Mouse (Mus musculus) heart, adult 2 months (tissue): Measurements from ENCODE around the gene Pramef20. TPM values are rescaled to one million over a fixed set of nuclear protein-coding genes. Genes with fewer than 3 reads are reported as not detected.
"Not testable (repeated sequence)": the region's sequence is repeated elsewhere in the genome, so short reads cannot be mapped to it uniquely, and the experiment has no call there.

Experiments
- DNase-seq, 2 experiments: peaks; one replicate each; pipeline ENCODE4 v3.0.0; 2021
- H3K27ac ChIP-seq: fragments of 200-600 bp; 2 replicates; pipeline ENCODE4 v1.8.1; 2022
- H3K27me3 ChIP-seq: fragments of 200-500 bp; 2 replicates; pipeline ENCODE4 v1.6.1; 2012; ENCODE audit warnings: mild to moderate bottlenecking, low read length, inconsistent platforms, mixed read lengths; ENCODE audit not compliant: control insufficient read depth, insufficient read depth
- H3K36me3 ChIP-seq: fragments of 200-500 bp; 2 replicates; pipeline ENCODE4 v1.6.1; 2012; ENCODE audit warnings: low read length, inconsistent platforms; ENCODE audit not compliant: control insufficient read depth, insufficient read depth
- H3K4me1 ChIP-seq: fragments of 200-500 bp; 2 replicates; pipeline ENCODE4 v1.6.1; 2011; ENCODE audit warnings: low read length; ENCODE audit not compliant: control insufficient read depth, insufficient read depth
- H3K4me3 ChIP-seq: fragments of 200-600 bp; 2 replicates; pipeline ENCODE4 v1.8.1; 2022
- H3K79me2 ChIP-seq: fragments of 200-500 bp; replicated peaks from 2 replicates; pipeline ENCODE4 v1.6.1; 2012; ENCODE audit warnings: mild to moderate bottlenecking, inconsistent platforms, low read length, moderate library complexity, mixed read lengths; ENCODE audit not compliant: control insufficient read depth, insufficient read depth
- H3K9ac ChIP-seq: fragments of 200-500 bp; 2 replicates; pipeline ENCODE4 v1.6.1; 2012; ENCODE audit warnings: low read depth, mild to moderate bottlenecking, control low read depth, inconsistent platforms, low read length, mixed read lengths
- CTCF ChIP-seq: fragments of 200-600 bp; IDR thresholded peaks from 2 replicates; pipeline ENCODE4 v1.8.1; 2022; ENCODE audit warnings: antibody characterized with exemption, mild to moderate bottlenecking, moderate library complexity
- EP300 ChIP-seq: fragments of 200-500 bp; IDR thresholded peaks from 2 replicates; pipeline ENCODE4 v1.6.1; 2011; ENCODE audit warnings: low read depth, low read length, control low read depth; ENCODE audit not compliant: insufficient read depth
- POLR2A ChIP-seq: fragments of 200-500 bp; IDR thresholded peaks from 2 replicates; pipeline ENCODE4 v1.6.1; 2011; ENCODE audit warnings: mild to moderate bottlenecking, low read depth, low read length, control low read depth; ENCODE audit not compliant: insufficient read depth
- WGBS: fragments of 180-500 bp; shearing (Covaris S2); methylation state at CpG from one replicate; pipeline ENCODE4 v1.1.7; 2018; 5-methylcytosine and 5-hydroxymethylcytosine counted together
- intact Hi-C: fragments of 180-260 bp; cut with DNase I; formaldehyde crosslinking; loops from one replicate; pipeline ENCODE4 v1.15.1; 2025
- polyA plus RNA-seq: library from polyadenylated mRNA; depleted of rRNA; stranded (reverse); fragments of >200 nt; gene quantifications from 2 replicates; pipeline ENCODE4 v1.2.3, GENCODE M21; 2012; rRNA removed
- total RNA-seq, 2 experiments: library from RNA; stranded (reverse); gene quantifications; 2 replicates each; pipeline ENCODE4 v1.2.3; 2021

Pramef20 gene
- total and polyA plus RNA-seq, 3 experiments = not detected

DNA sequence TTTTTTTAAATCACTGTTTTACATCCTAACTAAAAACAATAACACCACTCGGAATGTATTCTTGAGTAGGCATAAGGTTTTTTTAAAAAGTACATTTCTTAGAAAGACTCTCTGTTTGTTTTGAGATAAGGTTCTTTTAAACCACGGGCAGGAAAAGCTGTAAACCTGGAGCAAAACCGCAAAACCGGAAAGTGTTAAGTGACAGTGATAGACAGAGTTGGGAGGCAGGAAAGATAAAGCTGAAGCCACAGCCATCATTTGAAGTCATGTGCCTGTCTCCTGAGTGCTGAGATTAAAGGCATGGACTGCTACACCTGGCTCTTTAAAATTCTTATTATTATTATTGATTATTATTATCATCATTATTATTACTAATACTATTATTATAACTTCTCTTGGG lies 25.0 kb upstream of the Pramef20 start:
- Histone ChIP-seq H3K36me3 (no peaks in the 10 kb centered on the region), H3K9ac (no peak overlapping the region), H3K4me3 (no peak overlapping the region), H3K4me1 (peaks cover 2% of the 10 kb centered on the region), H3K27me3 (peaks cover 2% of the 10 kb centered on the region; the same call in 1 of the 2 replicates), H3K27ac (no peak overlapping the region), H3K79me2 (no peaks in the 10 kb centered on the region)
- 12% methylated on average over 4 of the region's 4 CpGs for WGBS
- intact Hi-C loops = no loop called here
- TF ChIP-seq EP300 (no peak), CTCF (no peak), POLR2A (no peak)
- no peak for DNase-seq

DNA sequence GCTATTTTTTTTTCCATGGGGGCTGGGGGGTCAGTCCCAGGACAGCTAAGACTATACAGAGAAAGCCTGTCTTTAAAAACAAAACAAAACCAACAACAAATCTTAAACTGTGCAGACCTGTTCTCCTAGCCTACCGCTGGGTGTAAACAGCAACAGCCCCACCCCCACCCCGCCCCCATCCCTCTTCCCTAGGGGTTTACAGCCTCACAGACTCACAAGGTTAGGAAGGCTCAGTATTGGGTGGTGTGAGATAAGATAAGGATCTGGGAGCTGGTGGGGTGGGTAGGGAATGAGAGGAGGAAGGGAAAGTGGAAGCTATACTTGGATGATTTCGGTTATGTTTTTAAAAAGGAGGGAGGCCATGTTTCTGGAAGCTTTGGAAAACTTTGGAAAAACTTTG lies 18.6 kb upstream of the Pramef20 start:
- Histone ChIP-seq H3K4me1 (no peaks in the 10 kb centered on the region), H3K9ac (no peak overlapping the region), H3K36me3 (no peaks in the 10 kb centered on the region), H3K4me3 (no peak overlapping the region), H3K27me3 (no peaks in the 10 kb centered on the region), H3K27ac (no peak overlapping the region), H3K79me2 (no peaks in the 10 kb centered on the region)
- DNase-seq = no peak
- WGBS = 33% methylated on average over 3 of the region's 3 CpGs
- TF ChIP-seq POLR2A = no peak
- no peak for TF ChIP-seq EP300
- TF ChIP-seq CTCF = no peak
- intact Hi-C loops = no loop called here

DNA sequence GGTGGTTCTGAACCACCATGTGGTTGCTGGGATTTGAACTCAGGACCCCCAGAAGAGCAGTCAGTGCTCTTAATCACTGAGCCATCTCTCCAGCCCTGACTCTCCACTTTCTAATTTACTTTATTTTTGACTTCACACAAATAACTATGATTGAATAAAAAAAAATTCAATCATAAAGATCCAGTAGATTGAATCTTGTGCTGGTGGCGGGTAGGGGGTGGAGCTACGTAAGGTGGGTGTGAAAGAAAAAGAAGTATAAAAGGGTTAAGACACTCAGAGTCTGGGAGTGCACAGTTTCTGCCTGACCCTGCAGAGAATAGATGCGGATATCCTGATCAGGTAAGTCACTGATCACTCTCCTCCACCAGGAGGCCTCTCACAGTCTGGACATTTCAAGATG lies 20.1 kb downstream of the Pramef20 start, which contains the start of gene Gm13119:
Gm13119 (plus strand) TSS at position 301 of the 400 bp plus-strand sequence.
- WGBS = 79% methylated on average over 3 of the region's 3 CpGs
- intact Hi-C loops, H3K36me3 ChIP-seq: not testable (repeated sequence)

DNA sequence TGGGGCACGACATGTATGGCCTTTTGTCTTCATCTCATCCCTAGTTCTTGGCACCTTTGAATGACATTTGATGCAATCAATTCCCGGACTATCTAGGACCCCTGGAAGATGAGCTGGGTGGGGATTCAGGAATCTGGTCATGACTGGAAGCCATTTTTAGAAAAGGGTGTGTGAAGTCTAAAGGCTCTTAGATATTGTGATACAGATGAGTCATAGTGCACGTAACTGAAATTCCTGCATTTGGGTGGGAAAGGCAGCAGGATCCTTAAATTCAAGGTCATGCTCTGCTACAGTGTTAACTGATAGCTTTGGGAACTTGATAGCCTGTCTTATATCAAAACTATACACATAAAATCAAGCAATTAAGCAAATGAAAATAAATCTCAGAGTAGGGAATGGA lies 41.9 kb downstream of the Pramef20 start:
- 67% methylated on average over 3 of the region's 3 CpGs for WGBS
- intact Hi-C loops = not testable (repeated sequence)

More for the DNA sequence above, 20.1 kb downstream of the Pramef20 start, which contains the start of gene Gm13119:
- H3K27me3 ChIP-seq, H3K4me1 ChIP-seq, H3K4me3 ChIP-seq, DNase-seq, H3K9ac ChIP-seq, H3K79me2 ChIP-seq, H3K27ac ChIP-seq: not testable (repeated sequence)

DNA sequence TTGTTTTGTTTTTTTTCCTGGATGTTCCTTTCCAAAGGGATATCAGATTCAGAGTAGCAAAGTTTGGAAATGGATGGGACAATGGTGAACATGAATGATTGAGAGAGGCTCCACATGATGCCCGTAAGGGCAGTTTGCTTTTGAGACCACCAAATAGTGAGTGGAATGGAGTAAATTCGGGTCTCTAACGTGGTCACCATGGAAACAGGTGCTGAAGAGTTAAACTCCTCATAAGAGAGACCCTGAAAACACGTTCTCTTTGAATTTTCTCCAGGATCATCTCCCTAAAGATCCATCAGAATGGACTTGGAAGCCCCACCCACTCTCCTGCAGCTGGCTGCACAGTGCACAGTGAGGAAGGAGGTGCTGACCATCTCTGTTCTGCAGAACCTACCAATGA lies 47.8 kb downstream of the Pramef20 start, which contains the start of gene Gm13128:
Gm13128 (plus strand) TSS at position 301 of the 400 bp plus-strand sequence.
- H3K27me3 ChIP-seq, H3K36me3 ChIP-seq, DNase-seq, intact Hi-C loops, H3K79me2 ChIP-seq, H3K9ac ChIP-seq, H3K4me3 ChIP-seq, H3K27ac ChIP-seq, H3K4me1 ChIP-seq: not testable (repeated sequence)
- 52% methylated on average over 4 of the region's 4 CpGs for WGBS

More for the DNA sequence above, 41.9 kb downstream of the Pramef20 start:
- not testable (repeated sequence) for H3K79me2 ChIP-seq, DNase-seq, H3K4me3 ChIP-seq, H3K9ac ChIP-seq, H3K27me3 ChIP-seq, H3K27ac ChIP-seq, H3K36me3 ChIP-seq, H3K4me1 ChIP-seq

Other genes starting within 250 kb of the Pramef20 start
- gene Oog3, start 215.3 kb downstream of the Pramef20 start, total RNA-seq = not detected
- not detected in 2 replicates for gene Oog3, start 215.3 kb downstream of the Pramef20 start, polyA plus RNA-seq
- not detected for gene Oog2, start 187.2 kb downstream of the Pramef20 start, total RNA-seq
- not detected in 2 replicates for gene Oog2, start 187.2 kb downstream of the Pramef20 start, polyA plus RNA-seq
- gene C87977, start 164.6 kb downstream of the Pramef20 start, total RNA-seq = not detected
- not detected in 2 replicates for gene C87977, start 164.6 kb downstream of the Pramef20 start, polyA plus RNA-seq
- gene Pramel5, start 97.4 kb downstream of the Pramef20 start, total RNA-seq = not detected
- gene Pramel5, start 97.4 kb downstream of the Pramef20 start, polyA plus RNA-seq = not detected in 2 replicates
- not detected for gene Gm13128, start 47.7 kb downstream of the Pramef20 start, total RNA-seq
- gene Gm13128, start 47.7 kb downstream of the Pramef20 start, polyA plus RNA-seq = not detected in 2 replicates
- gene Gm13119, start 20.0 kb downstream of the Pramef20 start, total RNA-seq = not detected
- not detected in 2 replicates for gene Gm13119, start 20.0 kb downstream of the Pramef20 start, polyA plus RNA-seq
- not detected for gene Pramef12, start 30.5 kb upstream of the Pramef20 start, total RNA-seq
- gene Pramef12, start 30.5 kb upstream of the Pramef20 start, polyA plus RNA-seq = 0.08 TPM in 1 of 2 replicates, not detected in the other
- not detected for gene 1700012P22Rik, start 60.8 kb upstream of the Pramef20 start, total RNA-seq
- gene 1700012P22Rik, start 60.8 kb upstream of the Pramef20 start, polyA plus RNA-seq = not detected in 2 replicates
- gene Gm9944, start 75.4 kb upstream of the Pramef20 start, total RNA-seq = not detected
- not detected in 2 replicates for gene Gm9944, start 75.4 kb upstream of the Pramef20 start, polyA plus RNA-seq
- gene Aadacl3, start 85.8 kb upstream of the Pramef20 start, total RNA-seq = not detected
- not detected in 2 replicates for gene Aadacl3, start 85.8 kb upstream of the Pramef20 start, polyA plus RNA-seq
- not detected for gene 9430007A20Rik, start 141.9 kb upstream of the Pramef20 start, total RNA-seq
- gene 9430007A20Rik, start 141.9 kb upstream of the Pramef20 start, polyA plus RNA-seq = not detected in 2 replicates
- gene Gm13124, start 187.2 kb upstream of the Pramef20 start, total RNA-seq = not detected
- not detected in 2 replicates for gene Gm13124, start 187.2 kb upstream of the Pramef20 start, polyA plus RNA-seq
- gene Aadacl4, start 235.8 kb upstream of the Pramef20 start, total RNA-seq = not detected
- not detected in 2 replicates for gene Aadacl4, start 235.8 kb upstream of the Pramef20 start, polyA plus RNA-seq